Mouse (Mus musculus): ENCODE measurements around the gene Col1a2.

Col1a2 gene

DNA sequence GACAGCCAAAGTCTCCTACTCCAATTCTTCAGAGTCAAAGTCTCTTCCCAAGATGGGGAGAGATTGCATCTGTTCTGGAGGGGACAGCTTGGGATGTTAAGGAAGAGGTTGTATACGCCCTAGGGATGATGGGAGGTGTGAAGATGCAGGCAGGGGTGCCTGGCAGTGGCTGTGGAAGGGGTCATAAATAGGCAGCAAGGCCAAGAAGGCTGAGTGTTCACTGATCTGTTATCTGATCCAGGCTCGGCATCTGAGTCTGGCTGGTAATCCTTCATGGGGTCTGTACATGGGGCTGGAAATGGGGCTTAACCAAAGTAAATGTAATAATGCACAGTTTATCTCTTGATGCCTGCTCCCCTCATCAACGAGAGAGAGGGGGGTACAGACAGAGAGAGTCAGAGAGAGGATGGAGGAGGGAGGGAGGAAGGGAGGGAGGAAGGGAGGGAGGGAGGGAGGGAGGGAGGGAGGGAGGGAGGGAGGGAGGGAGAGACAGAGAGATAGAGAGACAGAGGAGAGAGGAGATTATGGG, at the start of gene Col1a2:
Col1a2 (plus strand) TSS at position 212 of the 529 bp plus-strand sequence.
- no peak for DNase-seq

DNA sequence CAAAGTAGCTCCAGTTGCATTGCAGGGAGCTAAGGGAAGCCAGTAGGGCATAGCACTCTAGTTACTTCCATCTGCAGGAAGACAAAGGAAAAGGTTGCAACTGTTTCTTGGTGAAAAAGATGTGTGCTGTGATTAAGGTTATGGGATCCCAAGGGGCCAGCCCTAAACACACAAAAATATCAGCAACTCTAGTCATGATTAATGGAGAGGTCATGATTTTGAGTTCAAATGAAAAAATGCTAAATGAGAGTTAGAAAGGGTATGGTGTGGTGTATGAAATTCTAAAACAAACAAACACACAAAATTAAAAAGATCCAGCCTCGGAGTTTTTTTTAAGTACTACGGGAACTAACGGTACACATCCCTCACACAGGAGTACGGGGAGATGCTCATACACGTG, 49.1 kb upstream of the Col1a2 start:
- no peak for DNase-seq

DNA sequence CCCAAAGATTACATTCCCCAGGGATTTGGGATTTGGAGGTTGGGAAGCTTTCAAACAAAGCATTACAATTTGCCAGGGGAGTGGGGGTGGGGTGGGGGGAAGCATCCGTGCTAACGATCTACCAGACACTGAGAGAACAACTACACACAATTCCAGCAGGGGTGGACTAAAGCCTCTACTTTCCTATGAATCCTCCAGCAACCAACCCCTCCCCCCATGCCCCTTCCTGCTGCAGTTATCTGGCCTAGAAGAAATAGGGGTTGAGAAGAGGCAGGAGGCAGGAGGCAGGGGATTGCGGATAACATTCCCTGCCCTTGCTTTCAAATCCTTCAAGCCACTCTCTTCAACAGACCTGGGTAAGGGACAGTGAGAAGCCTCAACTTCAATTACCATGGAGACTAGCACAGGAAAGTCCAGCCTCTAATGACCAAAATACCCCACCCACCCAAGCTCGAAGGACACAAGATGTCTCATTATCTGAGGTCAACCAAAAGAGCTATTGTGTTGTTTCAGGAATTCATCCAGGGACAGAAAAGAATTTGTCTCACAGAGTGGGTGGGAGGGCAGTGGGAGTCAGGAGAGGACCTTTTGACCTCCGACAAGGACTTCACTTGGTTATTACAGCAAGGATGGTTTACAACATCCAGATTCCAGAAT, 48.5 kb upstream of the Col1a2 start:
- DNase-seq: peak; percentile 71

DNA sequence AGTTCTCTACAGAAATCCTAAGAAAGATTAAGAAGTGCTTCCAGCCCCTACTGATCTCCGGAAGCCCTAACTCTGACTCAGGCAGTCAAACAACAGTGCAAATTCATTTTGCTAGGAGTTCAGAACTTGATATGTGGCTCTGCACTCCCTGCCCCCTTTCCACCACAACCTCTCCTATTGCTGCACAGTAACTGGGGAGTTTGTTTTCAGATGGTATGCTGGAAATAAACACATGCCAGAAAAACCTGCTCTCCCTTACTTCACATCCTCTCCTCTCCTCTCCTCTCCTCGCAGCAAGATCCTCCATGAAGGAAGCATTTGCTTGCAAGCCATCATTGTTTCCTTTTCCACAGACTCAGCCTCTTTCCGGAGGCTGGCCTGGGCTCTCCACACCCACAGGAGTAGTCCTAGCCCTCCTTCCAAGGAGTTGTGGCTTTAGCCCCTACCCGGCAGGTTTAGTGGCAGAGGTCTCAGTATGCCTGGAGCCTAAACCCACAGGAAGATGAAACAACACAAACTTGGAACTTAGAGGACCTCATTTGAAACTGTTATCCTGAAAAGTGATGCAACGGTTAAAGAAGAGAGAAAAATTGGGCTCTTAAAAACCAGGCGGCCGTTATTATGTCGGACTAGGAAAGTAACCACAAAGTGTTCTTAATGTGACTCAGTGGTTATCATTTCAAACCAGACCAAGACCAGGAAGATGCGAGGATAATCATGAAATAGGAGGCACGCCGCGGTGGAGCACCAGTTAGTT, 47.7 kb upstream of the Col1a2 start:
- peak; percentile 27 for DNase-seq

DNA sequence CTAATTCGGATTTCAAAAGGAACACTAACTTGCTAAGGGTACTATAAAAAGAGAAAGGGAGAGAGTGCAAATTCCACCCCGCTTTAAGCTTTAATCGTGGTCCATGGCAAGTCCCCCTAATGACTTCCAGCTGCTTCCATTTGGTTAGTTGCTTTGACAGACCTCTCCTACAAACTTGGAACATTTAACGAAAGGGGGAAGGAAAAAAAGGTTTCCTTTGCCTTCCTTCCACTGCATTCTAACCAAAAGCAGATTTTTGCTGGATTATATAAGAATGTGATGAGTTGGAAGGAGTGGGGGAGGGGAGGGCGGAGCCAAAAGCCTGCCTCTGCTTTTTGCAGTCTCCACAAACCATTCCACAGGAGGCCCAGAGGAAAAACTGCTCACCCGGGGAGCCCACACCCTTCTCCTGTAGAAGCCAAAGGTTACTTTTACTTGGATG, 47.0 kb upstream of the Col1a2 start:
- peak; percentile 86 for DNase-seq

DNA sequence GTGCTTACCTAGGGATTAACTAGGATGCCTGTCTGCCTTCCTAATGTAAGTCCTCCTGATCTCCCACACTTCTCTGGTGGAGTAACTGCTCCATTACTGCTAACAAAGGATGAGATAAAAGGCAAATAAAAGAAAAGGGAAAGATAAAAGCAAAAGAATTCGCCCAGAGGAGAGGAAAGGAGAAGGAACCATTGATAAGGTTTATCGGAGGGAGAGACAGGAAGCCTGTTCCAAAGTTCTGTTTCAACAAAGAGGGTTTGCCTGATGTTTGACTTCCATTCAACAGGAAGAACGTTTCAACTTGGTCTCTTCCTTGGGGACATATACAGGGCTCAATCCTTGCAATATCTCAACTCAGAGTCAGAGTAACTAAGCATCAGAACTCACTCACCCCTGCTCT, 39.3 kb upstream of the Col1a2 start:
- no peak for DNase-seq

DNA sequence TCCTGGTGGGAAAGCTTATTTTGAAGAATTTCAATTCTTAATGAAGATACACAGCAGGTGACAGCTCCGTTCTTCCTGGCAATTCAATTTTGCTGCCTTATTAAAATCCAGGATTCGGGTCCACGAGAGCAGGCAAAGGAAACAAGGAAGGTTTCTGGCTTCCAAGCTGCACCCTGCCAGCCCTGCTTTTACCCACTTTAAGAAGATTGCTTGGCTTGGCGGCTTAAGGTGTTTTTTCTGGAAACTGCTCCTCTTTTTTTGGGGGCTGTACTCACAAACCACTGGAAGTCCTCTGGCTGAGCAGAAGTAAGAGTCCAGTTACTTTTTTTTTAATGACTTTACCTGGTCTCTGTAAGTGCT, 21.1 kb upstream of the Col1a2 start:
- no peak for DNase-seq

DNA sequence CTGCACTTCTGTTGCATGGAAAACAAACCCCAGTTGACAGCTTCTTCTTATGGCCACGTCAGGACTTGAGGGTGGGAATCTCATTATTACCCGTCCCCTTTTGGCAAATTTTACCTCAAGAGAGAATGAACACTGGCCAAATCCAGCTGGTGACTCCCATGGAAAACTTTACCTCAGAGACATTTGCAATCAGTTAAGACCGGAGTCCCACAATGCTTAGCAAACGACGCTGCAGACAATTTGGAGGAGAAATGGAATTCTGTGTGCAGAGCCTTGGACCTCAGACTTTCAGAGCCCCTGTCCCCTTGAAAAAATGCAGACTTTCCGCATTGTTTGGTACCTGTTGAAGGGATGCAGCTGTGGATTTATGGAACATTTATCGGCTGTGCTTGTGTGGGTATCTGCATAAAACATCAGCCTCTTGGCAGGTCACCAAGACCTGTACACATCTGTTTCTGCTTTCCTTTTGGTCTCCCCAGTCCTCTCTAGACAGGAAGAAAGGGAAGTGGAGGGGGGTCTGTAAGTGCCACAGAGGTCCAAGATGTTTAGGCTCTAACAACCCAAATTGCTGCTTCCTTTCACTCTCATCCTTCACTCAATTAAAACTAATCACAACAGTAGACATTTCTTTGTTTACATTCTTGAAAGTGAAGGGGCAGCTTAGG, 20.5 kb upstream of the Col1a2 start:
- peak; percentile 9 for DNase-seq

DNA sequence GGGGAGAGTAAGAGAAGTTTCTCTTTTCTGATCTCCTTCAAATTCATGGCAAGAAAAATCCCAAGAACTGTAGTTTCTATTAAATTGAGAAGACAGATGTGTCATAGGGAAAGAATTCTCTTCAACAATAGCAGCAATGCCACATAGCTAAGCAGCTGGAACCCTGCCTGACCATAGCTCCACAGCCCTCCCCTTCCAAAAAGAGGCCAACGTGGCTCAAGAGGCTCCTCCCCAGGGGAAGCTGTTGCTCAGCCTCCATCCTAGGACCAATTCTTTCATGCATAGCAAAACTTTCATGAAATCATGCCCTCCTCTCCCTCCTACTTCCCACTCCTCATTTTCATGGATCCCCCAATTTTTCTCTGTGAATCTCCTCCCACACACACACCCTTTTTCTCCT, 16.3 kb upstream of the Col1a2 start:
- DNase-seq: peak; percentile 81

DNA sequence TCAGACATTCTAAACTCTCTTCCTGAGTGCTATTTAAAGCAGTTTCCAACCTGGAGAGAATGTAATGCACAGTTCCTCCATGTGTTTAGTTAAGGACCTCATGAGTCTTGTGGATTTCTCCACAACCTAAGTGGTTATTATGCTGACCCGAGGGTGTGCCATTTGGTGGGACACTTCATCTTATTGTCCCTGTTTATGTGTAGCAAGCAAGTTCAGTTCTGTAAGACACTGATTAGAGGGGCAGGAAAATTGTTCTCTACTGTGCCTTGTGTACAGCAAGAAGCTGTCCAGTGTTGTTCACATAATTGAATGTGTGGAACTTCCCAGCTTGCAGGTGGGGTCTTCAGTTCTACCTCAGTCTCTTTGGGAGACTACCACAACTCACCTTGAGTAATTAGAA, 15.6 kb upstream of the Col1a2 start:
- DNase-seq: no peak

DNA sequence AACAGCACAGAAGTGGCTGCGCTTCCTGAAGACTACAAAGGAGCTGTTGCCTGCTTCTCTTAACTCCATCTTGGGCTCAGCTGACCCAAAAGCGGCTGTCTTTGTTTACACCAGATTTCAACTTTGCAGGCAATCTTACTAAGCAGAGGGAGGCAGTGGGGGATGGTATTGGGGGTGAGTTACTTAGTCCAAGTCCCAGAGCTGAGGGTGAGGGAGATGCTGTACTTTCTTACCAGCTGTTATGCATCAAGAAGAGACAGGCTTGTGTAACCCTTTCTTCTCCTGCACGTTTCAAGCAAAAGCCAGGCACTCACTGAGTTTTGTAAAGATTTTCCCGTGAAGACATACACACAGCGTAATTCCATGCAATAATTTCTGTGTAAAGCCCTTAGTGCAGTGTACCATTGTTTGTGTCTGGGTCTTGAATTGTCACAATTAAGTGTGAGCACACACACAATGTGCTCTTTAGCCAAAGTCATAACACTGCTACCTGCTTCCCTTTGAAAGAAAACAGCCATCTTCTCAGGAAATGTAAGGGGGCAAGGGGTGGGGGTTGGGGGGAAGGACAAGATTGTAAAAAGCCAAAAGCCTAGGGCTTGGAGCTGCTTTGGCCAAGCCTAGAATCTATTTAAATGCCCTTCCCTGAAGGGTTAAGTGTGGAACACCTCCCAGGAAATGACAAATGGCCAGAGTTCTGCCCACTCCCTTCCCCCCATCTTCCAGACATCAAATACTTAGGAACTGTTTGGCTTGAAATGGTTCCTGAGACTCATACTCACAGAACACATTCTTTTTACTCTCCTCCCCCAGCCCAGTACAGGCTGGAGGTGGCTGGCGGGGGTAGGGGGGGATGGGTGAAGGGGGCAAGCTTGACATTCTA, 15.0 kb upstream of the Col1a2 start:
- DNase-seq: peak; percentile 84

DNA sequence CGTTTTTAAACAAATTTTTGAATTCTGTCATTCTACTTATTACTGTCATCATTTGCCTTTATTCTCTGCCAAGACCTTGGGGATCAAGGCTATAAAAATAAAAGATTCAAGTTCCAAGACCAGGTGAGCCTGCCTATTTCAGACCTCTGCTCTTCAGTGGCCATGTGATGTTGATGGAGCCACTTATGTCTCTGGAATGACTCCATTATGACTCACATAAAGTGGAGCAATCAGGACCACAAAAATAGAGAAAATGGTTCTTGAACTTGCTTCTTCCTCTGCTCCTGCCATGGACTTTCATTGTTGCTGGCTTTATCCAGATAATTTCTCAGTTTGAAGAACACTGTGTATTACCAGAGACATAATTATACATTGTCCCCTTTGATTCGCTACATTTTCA, 10.9 kb upstream of the Col1a2 start:
- no peak for DNase-seq

DNA sequence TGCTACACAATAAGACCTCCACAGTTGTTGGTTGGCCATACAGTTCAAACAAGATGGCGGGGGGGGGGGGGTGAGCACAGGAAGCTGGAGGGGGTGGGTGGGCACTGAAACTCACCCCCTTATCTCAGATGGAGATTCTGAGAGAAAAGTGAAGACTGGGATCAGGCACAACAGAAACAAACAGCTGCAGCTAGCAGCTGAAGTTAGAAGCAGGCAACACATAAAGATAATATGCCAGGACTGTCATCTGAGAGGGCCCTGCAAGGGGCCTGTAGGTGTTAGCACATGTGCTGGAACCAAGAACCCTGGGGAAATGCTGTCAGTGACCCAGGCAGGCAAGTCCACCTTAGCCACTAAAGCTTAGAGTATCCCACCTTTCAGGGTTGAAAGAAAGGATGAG, 8.2 kb upstream of the Col1a2 start:
- DNase-seq: no peak

DNA sequence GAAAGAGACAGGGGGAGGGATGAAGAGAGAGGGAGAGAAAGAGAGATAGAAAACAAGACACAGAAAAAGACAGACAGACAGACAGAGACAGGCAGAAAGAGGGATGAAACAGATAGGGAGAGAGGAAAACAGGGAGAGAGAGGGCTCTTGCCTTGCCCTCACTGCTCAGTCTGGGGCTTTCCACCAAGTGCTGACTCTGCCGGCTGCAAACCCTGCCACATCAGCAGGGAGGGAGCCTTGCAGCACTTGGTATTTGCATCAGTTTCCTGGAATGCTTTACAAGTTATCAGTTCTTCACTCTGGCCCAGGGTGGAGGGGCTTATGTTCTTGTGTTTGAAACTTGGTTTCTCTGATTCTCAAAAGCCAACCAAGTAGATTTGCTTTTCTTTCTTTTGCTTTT, 1.5 kb upstream of the Col1a2 start:
- DNase-seq: peak; percentile 54

DNA sequence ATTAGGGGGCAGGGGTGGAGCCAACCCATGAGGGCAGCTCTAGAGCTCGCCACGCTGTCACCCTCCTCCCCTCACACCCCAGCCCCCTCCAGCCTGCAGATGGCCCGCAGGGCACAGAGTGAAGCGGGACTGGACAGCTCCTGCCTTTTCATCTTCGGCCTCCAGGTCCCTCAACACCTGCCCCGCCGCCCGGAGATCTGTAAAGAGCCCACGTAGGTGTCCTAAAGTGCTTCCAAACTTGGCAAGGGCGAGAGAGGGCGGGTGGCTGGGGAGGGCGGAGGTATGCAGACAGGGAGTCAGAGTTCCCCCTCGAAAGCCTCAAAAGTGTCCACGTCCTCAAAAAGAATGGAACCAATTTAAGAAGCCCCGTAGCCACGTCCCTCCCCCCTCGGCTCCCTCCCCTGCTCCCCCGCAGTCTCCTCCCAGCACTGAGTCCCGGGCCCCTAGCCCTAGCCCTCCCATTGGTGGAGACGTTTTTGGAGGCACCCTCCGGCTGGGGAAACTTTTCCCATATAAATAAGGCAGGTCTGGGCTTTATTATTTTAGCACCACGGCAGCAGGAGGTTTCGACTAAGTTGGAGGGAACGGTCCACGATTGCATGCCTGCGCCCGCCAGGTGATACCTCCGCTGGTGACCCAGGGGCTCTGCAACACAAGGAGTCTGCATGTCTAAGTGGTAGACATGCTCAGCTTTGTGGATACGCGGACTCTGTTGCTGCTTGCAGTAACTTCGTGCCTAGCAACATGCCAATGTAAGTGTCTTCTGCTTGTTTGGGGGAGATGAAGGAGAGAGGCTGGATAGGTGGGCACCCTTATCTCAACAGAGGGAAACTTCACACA, 764 bp downstream of the Col1a2 start:
- DNase-seq: peak; percentile 87

DNA sequence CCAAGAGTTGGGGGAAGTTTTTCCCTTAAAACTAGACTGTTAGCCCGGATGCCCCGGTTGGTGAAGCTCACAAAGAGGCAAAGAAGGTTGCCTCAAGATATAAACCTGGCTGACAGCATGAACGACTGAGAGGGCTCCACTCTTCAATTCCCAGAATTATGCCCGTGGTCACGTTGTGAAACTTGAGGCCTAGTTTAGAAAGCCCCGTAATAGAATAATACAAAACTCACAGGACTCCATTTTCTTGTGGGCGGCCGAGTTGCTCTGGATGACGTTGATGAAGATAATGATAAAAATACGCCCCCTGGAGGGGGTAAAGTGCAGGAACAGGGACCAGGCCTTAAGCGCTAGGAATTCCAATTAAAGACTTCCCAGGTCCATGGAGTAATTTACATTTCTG, 1.5 kb downstream of the Col1a2 start:
- peak; percentile 51 for DNase-seq

DNA sequence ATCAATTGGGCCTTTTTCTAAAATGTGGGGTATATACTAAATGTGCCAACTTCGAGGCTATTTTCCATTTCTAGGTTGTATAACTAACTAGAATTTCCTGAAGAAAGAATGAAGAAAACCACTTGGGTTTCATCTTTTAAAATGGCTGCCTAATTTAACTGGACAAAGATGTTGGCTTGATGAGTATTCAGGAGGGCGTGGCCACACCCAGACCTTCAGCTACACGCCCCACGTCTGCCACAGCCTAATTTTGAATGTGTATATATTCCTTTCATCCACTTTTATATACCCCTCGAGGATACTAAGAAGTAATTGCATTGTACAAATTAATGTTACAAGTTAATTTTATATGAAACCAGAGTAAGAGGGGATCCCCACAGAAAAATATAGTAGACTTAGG, 2.2 kb downstream of the Col1a2 start:
- no peak for DNase-seq

DNA sequence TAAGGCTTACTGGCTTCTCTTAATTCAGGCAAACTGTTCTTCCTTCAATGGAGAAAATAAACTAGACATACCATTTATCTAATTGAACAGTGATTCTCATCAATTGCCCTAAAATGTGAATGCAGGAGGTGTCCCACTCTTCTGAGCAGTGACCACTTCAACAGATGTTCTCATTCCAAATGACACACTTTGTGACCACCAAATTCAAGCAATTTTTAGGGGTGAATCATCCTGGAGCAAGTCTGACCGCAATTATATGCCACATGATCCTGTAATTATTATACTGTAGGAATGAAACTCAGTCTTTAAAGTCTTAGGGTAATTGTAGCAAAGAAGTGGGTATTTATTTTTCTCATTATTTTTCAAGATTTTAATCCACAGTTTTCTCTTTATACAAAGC, 2.7 kb downstream of the Col1a2 start:
- no peak for DNase-seq

DNA sequence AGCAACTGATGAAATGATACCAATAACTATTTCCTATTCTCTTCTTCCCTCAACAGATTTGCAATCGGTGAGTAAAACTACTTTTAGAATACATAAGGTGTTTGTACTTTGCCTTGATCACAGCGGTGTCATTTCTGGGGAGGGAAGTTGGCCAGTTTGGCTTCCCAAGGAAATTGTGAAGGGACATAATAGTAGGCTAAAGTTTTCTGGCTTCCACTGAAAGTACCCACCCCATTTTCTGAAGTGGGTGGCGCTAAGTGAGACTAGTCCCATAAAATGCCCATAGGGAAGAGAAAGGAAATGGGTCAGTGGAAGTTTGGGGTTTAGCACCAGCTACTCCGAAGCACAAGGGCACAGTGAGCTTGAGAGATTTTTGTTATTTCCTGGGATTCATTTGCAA, 3.7 kb downstream of the Col1a2 start:
- DNase-seq: no peak

DNA sequence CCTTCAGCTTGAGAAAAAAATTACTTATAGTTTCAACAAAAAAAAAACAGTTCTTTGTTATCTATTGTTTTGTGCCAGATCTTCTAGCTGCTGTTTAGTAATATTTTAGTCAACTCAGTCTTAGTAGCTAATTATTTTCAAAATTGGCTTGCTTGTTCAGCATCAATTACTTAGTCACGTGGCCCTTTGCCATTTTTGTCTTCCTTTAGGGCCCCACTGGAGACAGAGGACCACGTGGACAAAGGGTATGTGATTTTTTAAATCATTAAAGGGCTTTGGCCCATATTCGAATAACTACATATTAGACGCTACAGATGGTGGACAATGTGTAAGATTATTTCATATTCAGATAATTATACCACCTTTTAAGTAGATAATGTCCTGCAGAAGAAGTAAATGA, 4.8 kb downstream of the Col1a2 start:
- DNase-seq: no peak

DNA sequence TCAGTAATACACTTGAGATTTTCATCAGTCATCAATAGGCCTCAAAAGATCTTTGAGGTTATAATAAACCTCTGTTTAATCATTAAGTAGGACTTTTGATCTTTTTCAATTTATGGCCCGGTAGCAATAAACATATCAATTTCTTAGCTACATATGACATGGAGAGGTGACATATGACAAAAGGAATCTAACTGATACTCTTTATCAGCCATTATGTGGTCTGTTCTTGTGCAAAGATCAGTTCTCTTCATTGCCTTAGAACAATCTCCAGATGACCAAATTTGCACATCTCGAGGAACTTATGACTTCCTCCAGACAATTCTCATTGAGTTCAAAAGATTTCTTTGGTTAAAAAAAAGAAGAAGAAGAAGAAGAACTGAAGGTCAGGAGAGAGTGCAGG, 10.1 kb downstream of the Col1a2 start:
- no peak for DNase-seq

DNA sequence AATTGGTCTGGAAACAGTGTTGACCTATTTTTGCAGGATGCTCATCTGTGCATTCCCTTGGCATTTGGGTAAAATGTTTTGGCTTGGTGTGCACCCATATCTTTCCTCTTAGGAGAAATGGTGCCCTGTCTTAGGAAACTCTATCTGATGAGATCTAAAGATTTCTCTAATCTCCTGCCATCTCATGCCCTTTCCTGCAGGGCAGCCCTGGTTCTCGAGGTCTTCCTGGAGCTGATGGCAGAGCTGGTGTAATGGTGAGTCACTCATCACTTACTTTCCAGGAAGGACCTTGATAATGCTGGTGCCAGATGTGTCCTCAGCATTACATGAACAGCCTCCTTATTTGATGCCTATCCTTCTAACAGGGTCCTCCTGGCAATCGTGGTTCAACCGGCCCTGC, 16.4 kb downstream of the Col1a2 start:
- DNase-seq: no peak
